Mouse (Mus musculus) adrenal gland, adult 2 months (tissue): ENCODE results near the gene Lefty1. TPM values are rescaled to one million over a fixed set of nuclear protein-coding genes. Genes with fewer than 3 reads are reported as not detected.
A peak's percentile ranks its signal among the peaks of the same experiment; 100 is the strongest.
"Not testable (repeated sequence)": the region's sequence is repeated elsewhere in the genome, so short reads cannot be mapped to it uniquely, and the experiment has no call there.

Experiments used
- DNase-seq: peaks from one replicate; pipeline ENCODE4 v3.0.0; 2021
- polyA plus RNA-seq: library from polyadenylated mRNA; depleted of rRNA; stranded (reverse); fragments of >200 nt; gene quantifications from 2 replicates; pipeline ENCODE4 v1.2.3, GENCODE M21; 2012
- total RNA-seq, 2 experiments: library from RNA; stranded (reverse); gene quantifications; 2 replicates each; pipeline ENCODE4 v1.2.3; 2021

The Lefty1 gene
- total and polyA plus RNA-seq, 3 experiments = 2.0 to 35.6 (median 11.3) TPM

GRCm38 (mm10) chr1:180919686-180920085 lies 15.1 kb upstream of the Lefty1 start:
- DNase-seq = peak; percentile 50

GRCm38 (mm10) chr1:180922273-180923048 lies 12.4 kb upstream of the Lefty1 start:
- no peak for DNase-seq

- no peak for DNase-seq
Observed at GRCm38 (mm10) chr1:180924737-180925136, 10.1 kb upstream of the Lefty1 start.

GRCm38 (mm10) chr1:180926286-180926685 lies 8.5 kb upstream of the Lefty1 start:
- no peak for DNase-seq

- DNase-seq = no peak
Observed at GRCm38 (mm10) chr1:180929599-180929998, 5.2 kb upstream of the Lefty1 start.

- no peak for DNase-seq
Observed at GRCm38 (mm10) chr1:180931106-180931505, 3.7 kb upstream of the Lefty1 start.

- DNase-seq = no peak
Observed at GRCm38 (mm10) chr1:180933659-180934058, 1.2 kb upstream of the Lefty1 start.

GRCm38 (mm10) chr1:180936610-180937398 lies 2.0 kb downstream of the Lefty1 start:
- peak; percentile 84 for DNase-seq

- not testable (repeated sequence) for DNase-seq
Observed at GRCm38 (mm10) chr1:180937631-180938030, 2.8 kb downstream of the Lefty1 start.

- DNase-seq = not testable (repeated sequence)
Observed at GRCm38 (mm10) chr1:180938781-180939180, 4.0 kb downstream of the Lefty1 start.

- no peak for DNase-seq
Observed at GRCm38 (mm10) chr1:180940776-180941460, 6.1 kb downstream of the Lefty1 start.

GRCm38 (mm10) chr1:180941726-180942125 lies 6.9 kb downstream of the Lefty1 start:
- DNase-seq = no peak

- DNase-seq = peak; percentile 88
Observed at GRCm38 (mm10) chr1:180942166-180943031, 7.6 kb downstream of the Lefty1 start, which contains the start of gene Tmem63a. TSS of gene Tmem63a (plus strand) at chr1:180942344.

GRCm38 (mm10) chr1:180943032-180943644 lies 8.3 kb downstream of the Lefty1 start:
- DNase-seq = no peak

GRCm38 (mm10) chr1:180943896-180944295 lies 9.1 kb downstream of the Lefty1 start:
- DNase-seq = peak; percentile 76

GRCm38 (mm10) chr1:180944553-180944952 lies 9.7 kb downstream of the Lefty1 start:
- DNase-seq = peak; percentile 62

- DNase-seq = peak; percentile 72
Observed at GRCm38 (mm10) chr1:180945001-180945980, 10.5 kb downstream of the Lefty1 start.

- peak; percentile 89 for DNase-seq
Observed at GRCm38 (mm10) chr1:180946448-180946847, 11.6 kb downstream of the Lefty1 start.

GRCm38 (mm10) chr1:180952085-180952746 lies 17.4 kb downstream of the Lefty1 start:
- DNase-seq = peak; percentile 60
